In the genomic region with DNA sequence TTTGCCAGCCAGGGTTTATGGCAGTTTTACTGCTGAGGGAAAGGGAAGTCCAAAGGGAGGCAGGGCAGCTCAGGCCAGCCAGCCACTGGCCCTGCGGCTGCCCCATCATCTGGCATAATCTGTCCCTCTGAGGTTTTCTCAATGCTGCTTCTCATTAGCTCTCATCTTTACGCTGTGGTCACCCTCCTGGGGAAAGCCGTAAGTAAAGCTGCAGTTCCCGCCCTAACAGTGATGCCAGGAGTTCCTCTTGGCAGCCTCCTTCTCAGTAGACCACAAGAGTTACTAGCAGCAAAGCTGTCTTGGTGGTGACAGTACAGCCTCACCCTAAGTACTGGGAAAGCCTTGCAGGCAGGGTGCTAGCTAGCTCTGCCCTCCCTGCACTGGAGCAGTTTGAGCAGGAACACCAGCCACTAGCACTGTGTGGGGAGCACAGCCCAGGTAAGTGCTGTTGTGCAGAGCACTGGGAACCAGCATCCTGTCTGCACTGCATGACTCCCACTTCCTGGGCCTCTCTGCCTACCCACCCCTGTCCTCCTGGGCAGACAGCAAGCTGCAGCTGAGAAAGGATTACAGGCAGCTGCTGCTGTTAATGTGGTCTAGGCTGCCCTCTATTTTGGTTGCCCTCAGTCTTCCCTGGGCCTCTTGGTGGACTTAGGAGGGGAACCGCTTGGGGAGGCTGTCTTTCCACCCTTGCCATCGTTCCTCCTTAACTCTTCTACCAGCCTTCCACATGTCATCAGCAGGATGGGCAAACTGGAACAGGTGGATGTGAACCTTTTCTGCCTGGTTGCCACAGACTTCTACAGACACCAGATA, we compare ENCODE assay signal across 12 mouse cellular contexts. TPM values are rescaled to one million over a fixed set of nuclear protein-coding genes. Genes with fewer than 3 reads are reported as not detected.
DNase-seq lines count a peak whose midpoint lies in the region; ATAC-seq lines count a peak whose summit lies in the region.
"Had no signal": no experiment of that assay in that cellular context is flagged by ENCODE, and none has a peak within 500 bp of the region (broad histone marks: within the 10 kb centered on the region; RNA-seq: fewer than 3 reads in every experiment).

TSS of gene Msantd1 (plus strand) at position 103 of the 816 bp plus-strand sequence.

- peaks cover 41% of the 10 kb centered on the region for H3K36me3 ChIP-seq in heart, embryonic 15.5 days
- H3K36me3 ChIP-seq in midbrain, embryonic 10.5 days: peaks cover 84% of the 10 kb centered on the region
- H3K36me3 ChIP-seq in midbrain, embryonic 11.5 days (ENCODE audit: control insufficient read depth, insufficient read depth, low read length): peaks cover 26% of the 10 kb centered on the region
- H3K36me3 ChIP-seq in megakaryocyte, embryonic 14.5 days (replicated peaks; ENCODE audit: low read length): peaks cover 91% of the 10 kb centered on the region

- peak within 1 kb of the TSS; percentile 46; the same call in 1 of the 2 replicates for H3K27ac ChIP-seq in heart, embryonic 15.5 days
- peak within 1 kb of the TSS; percentile 38; the same call in 1 of the 2 replicates for H3K27ac ChIP-seq in midbrain, embryonic 10.5 days (replicated peaks)
- H3K27ac ChIP-seq in midbrain, embryonic 11.5 days (ENCODE audit: low read depth, low read length): no peak within 1 kb of the TSS
- H3K27ac ChIP-seq: macrophage had no signal

- H3K4me3 ChIP-seq in heart, embryonic 15.5 days: no peak within 1 kb of the TSS
- H3K4me3 ChIP-seq in midbrain, embryonic 10.5 days: no peak within 1 kb of the TSS
- H3K4me3 ChIP-seq in midbrain, embryonic 11.5 days (ENCODE audit: low read depth, low read length): no peak within 1 kb of the TSS
- H3K4me3 ChIP-seq in megakaryocyte, embryonic 14.5 days (replicated peaks): peak within 1 kb of the TSS; percentile 89

- intact Hi-C loops in heart, postnatal 25 days (cut with DNase I): no loop called here

- H3K9ac ChIP-seq in heart, embryonic 15.5 days: no peak within 1 kb of the TSS
- H3K9ac ChIP-seq in midbrain, embryonic 11.5 days (ENCODE audit: low read length): no peak within 1 kb of the TSS

- ATAC-seq in heart, embryonic 15.5 days (replicated peaks; ENCODE audit: insufficient number of reproducible peaks, insufficient read depth, low FRiP score, low read depth): no peak
- no peak for ATAC-seq in midbrain, embryonic 11.5 days (ENCODE audit: low FRiP score)

- peaks cover 13% of the 10 kb centered on the region for H3K4me1 ChIP-seq in heart, embryonic 15.5 days (replicated peaks)
- H3K4me1 ChIP-seq in midbrain, embryonic 10.5 days: peaks cover 15% of the 10 kb centered on the region
- no peaks in the 10 kb centered on the region for H3K4me1 ChIP-seq in midbrain, embryonic 11.5 days (ENCODE audit: control insufficient read depth, insufficient read depth, low read length)
- H3K4me1 ChIP-seq in megakaryocyte, embryonic 14.5 days: peaks cover 91% of the 10 kb centered on the region

- no peak for DNase-seq in heart, postnatal 25 days (ENCODE audit: low spot score)
- no peak for DNase-seq in midbrain, embryonic 10.5 days (ENCODE audit: low spot score)
- DNase-seq in midbrain, embryonic 11.5 days (ENCODE audit: low spot score, missing footprints): no peak
- DNase-seq in thymus, postnatal 36 days: peak; percentile 56 to 74
- DNase-seq in kidney, adult 8-10 months: no peak
- no peak for DNase-seq in urinary bladder, postnatal 14 days (ENCODE audit: low spot score)
- DNase-seq: adrenal gland, postnatal 14 days; cerebellum, adult 8-10 months; kidney, postnatal 14 days had no signal

- no peaks in the 10 kb centered on the region for H3K9me3 ChIP-seq in heart, embryonic 15.5 days (replicated peaks)
- no peaks in the 10 kb centered on the region for H3K9me3 ChIP-seq in midbrain, embryonic 10.5 days (replicated peaks)
- H3K9me3 ChIP-seq in midbrain, embryonic 11.5 days (ENCODE audit: control insufficient read depth, low read length): no peaks in the 10 kb centered on the region
- H3K9me3 ChIP-seq in megakaryocyte, embryonic 14.5 days: no peaks in the 10 kb centered on the region

- no peaks in the 10 kb centered on the region for H3K27me3 ChIP-seq in heart, embryonic 15.5 days
- H3K27me3 ChIP-seq in midbrain, embryonic 10.5 days (ENCODE audit: low read depth, poor library complexity, severe bottlenecking): no peaks in the 10 kb centered on the region
- no peaks in the 10 kb centered on the region for H3K27me3 ChIP-seq in midbrain, embryonic 11.5 days (ENCODE audit: control insufficient read depth, insufficient read depth, low read length)
- H3K27me3 ChIP-seq in megakaryocyte, embryonic 14.5 days (replicated peaks): no peaks in the 10 kb centered on the region

- WGBS in heart, embryonic 15.5 days: 73% methylated on average over 6 of the region's 6 CpGs
- WGBS in midbrain, embryonic 10.5 days: 80% methylated on average over 6 of the region's 6 CpGs
- WGBS in midbrain, embryonic 11.5 days: 83% methylated on average over 6 of the region's 6 CpGs

- no peak within 1 kb of the TSS for H3K4me2 ChIP-seq in heart, embryonic 15.5 days
- H3K4me2 ChIP-seq in midbrain, embryonic 11.5 days: no peak within 1 kb of the TSS

RNA-seq across cellular contexts. Expression of gene Msantd1, which starts in this region (rescaled TPM):
- polyA plus RNA-seq in heart, embryonic 15.5 days (2015; fragmentation: Nextera tagmentation; extraction: Ambion mirVana): 0.27 TPM in 1 of 2 replicates, not detected in the other
- total RNA-seq in heart, postnatal 25 days (2021): under 1 TPM; 0.52 to 0.61 TPM
- 0.47 and 0.49 TPM in 2 replicates for polyA plus RNA-seq in midbrain, embryonic 10.5 days (2016; fragmentation: Nextera tagmentation; extraction: Ambion mirVana)
- polyA plus RNA-seq in midbrain, embryonic 11.5 days (2014; fragmentation: Nextera tagmentation; extraction: Ambion mirVana): 1.3 and 1.6 TPM in 2 replicates
- 15.3 and 26.3 TPM in 2 replicates for polyA plus RNA-seq in megakaryocyte, embryonic 14.5 days (2012; ENCODE audit: insufficient read depth, low replicate concordance)

Comparison
In these comparisons a context has a peak if more than half of its experiments do, and no peak if none do; other contexts are left out.
1. DNase-seq: peak in thymus, postnatal 36 days (2 of 2); none in heart, postnatal 25 days (single experiment), midbrain, embryonic 10.5 days (single experiment), midbrain, embryonic 11.5 days (single experiment), kidney, adult 8-10 months (0 of 2) and urinary bladder, postnatal 14 days (single experiment).